Mouse (Mus musculus): ENCODE measurements around the gene Sec1. TPM values are rescaled to one million over a fixed set of nuclear protein-coding genes. Genes with fewer than 3 reads are reported as not detected.

Gene Sec1
- polyA plus RNA-seq, 1 experiment = 0.41 TPM

DNA sequence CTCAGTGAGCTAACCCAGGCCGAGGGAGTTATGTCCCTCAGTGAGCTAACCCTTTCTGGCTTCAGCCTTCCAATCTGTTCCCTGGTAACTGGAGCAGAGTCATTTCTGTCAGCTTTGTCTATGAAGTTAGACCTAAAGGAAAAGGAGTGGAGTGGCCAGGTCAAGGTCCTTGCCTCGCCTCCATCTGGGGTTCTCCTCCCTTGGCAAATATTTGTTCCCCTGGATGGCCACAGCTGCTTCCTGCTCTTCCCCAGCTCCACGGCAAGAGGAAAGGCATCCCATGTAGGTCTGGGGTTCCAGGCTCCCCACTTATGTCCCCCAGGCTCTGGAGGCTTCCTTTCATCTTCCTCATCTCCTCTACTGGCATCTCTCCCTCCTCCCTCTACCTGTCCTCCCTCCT lies 33.4 kb upstream of the Sec1 start:
- TF ChIP-seq POLR2AphosphoS2 (IDR thresholded peaks at IDR 0.05; ENCODE audit: insufficient read length, low read depth) = no peak
- TF ChIP-seq CEBPB (IDR thresholded peaks at IDR 0.05; ENCODE audit: insufficient read depth, poor library complexity, severe bottlenecking) = no peak
- no peak for TF ChIP-seq MAX (IDR thresholded peaks at IDR 0.05; ENCODE audit: low read depth)
- Histone ChIP-seq H3K4me3 (no peak overlapping the region), H3K4me2 (ENCODE audit: low read depth) (no peak overlapping the region), H3K79me2 (ENCODE audit: control insufficient read depth, insufficient read depth) (no peaks in the 10 kb centered on the region), H3K36me3 (ENCODE audit: control insufficient read depth, insufficient read depth) (no peaks in the 10 kb centered on the region), H3ac (ENCODE audit: control insufficient read depth, insufficient read length) (no peak overlapping the region), H3K27me3 (ENCODE audit: control insufficient read depth, insufficient read depth, insufficient read length) (no peaks in the 10 kb centered on the region)

DNA sequence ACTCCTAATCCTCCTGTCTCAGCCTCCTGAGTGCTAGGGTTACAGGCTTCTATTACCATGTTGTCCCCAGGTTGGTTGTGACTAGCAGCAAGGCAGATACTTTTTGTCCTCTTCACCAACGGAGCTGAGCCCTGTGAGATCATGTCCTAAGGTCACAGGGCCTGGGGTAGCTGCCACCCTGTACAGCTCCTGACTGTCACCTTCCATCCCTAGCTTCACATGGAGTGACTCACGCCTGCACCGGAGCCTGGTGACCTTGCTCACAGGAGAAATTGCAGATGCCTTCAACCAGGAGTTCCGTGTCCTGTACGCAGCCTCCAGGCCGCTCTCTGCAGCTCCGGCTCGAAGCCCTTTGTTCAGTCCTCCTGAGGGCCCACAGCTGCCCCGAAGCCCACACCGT lies 32.2 kb upstream of the Sec1 start:
- Histone ChIP-seq H3K4me2 (ENCODE audit: low read depth) (no peak overlapping the region), H3K36me3 (ENCODE audit: control insufficient read depth, insufficient read depth) (no peaks in the 10 kb centered on the region), H3K4me3 (no peak overlapping the region), H3ac (ENCODE audit: control insufficient read depth, insufficient read length) (no peak overlapping the region), H3K27me3 (ENCODE audit: control insufficient read depth, insufficient read depth, insufficient read length) (no peaks in the 10 kb centered on the region), H3K79me2 (ENCODE audit: control insufficient read depth, insufficient read depth) (no peaks in the 10 kb centered on the region)
- TF ChIP-seq E2F4 (IDR thresholded peaks at IDR 0.05; ENCODE audit: insufficient read depth) (no peak), MAX (IDR thresholded peaks at IDR 0.05; ENCODE audit: low read depth) (no peak), MYOG (IDR thresholded peaks at IDR 0.05; ENCODE audit: control insufficient read depth in 1 of 3, insufficient read depth in 1 of 3, insufficient read length in 2 of 3, low read depth in 2 of 3) (no peak), TCF12 (IDR thresholded peaks at IDR 0.05; ENCODE audit: insufficient read depth, poor library complexity, severe bottlenecking) (no peak), POLR2A (IDR thresholded peaks at IDR 0.05; ENCODE audit: insufficient read length, low read depth) (no peak)

DNA sequence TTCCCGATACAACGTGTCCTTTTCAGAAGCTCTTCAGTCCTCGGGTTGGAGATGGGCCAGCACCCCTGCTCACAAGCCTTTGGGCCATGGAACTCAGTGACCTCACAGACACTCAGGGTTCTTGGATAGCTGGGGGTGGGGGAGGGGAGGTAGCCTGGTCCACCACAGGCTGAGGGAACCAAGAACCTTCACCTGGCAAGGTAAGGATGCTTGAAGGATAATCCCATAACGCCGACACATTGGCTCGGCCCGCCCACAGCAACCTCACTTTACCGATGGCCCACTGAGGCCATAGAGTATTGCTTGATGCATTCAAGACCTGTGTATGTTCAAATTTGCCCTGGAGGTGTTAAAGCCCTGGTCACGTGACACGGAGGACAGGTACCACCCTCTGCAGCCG lies 31.5 kb upstream of the Sec1 start, which contains the start of gene Spaca4:
TSS of gene Spaca4 (minus strand) at position 101 of the 400 bp plus-strand sequence.
- TF ChIP-seq POLR2A (IDR thresholded peaks at IDR 0.05; ENCODE audit: insufficient read length, low read depth) = no peak
- TF ChIP-seq POLR2AphosphoS2 (IDR thresholded peaks at IDR 0.05; ENCODE audit: insufficient read length, low read depth) = no peak
- no peak for TF ChIP-seq REST (IDR thresholded peaks at IDR 0.05; ENCODE audit: insufficient read depth, insufficient read length)
- TF ChIP-seq TCF3 (IDR thresholded peaks at IDR 0.05; ENCODE audit: insufficient read length, low read depth) = no peak
- TF ChIP-seq E2F4 (IDR thresholded peaks at IDR 0.05; ENCODE audit: insufficient read depth) = no peak
- TF ChIP-seq MAX (IDR thresholded peaks at IDR 0.05; ENCODE audit: low read depth) = no peak
- no peak for TF ChIP-seq TCF12 (IDR thresholded peaks at IDR 0.05; ENCODE audit: insufficient read depth, poor library complexity, severe bottlenecking)
- TF ChIP-seq CEBPB (IDR thresholded peaks at IDR 0.05; ENCODE audit: insufficient read depth, poor library complexity, severe bottlenecking) = no peak
- TF ChIP-seq USF1 (IDR thresholded peaks at IDR 0.05; ENCODE audit: low read depth) = no peak
- TF ChIP-seq SRF (IDR thresholded peaks at IDR 0.05; ENCODE audit: control insufficient read depth, insufficient read length, low read depth) = no peak
- Histone ChIP-seq H3K36me3 (ENCODE audit: control insufficient read depth, insufficient read depth) (no peaks in the 10 kb centered on the region), H3ac (ENCODE audit: control insufficient read depth, insufficient read length) (no peak within 1 kb of the TSS), H3K27me3 (ENCODE audit: control insufficient read depth, insufficient read depth, insufficient read length) (no peaks in the 10 kb centered on the region), H3K4me2 (ENCODE audit: low read depth) (no peak within 1 kb of the TSS), H3K79me2 (ENCODE audit: control insufficient read depth, insufficient read depth) (no peaks in the 10 kb centered on the region), H3K4me3 (no peak within 1 kb of the TSS)

DNA sequence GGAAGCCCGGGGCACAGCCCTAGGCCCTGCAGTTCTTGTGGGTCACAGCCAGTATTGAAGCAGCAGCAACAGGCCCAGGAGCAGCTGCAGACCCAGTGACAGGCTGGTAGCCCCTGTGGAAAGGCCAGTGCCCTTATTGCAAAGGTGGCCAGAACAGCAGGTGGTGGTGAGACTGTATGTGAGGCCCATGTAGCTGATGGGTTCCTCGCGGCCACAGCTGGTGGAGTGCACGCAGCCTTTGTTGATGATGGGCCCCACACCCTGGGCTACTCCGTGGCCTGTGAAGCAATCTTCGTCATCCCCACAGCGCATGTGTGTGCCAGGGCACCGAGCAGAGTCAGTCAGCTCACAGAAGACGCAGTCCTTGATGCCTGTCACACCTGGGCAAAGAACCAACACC lies 30.9 kb upstream of the Sec1 start:
- no peak overlapping the region for H3K4me3 ChIP-seq
- H3K27me3 ChIP-seq (ENCODE audit: control insufficient read depth, insufficient read depth, insufficient read length) = no peaks in the 10 kb centered on the region
- H3K36me3 ChIP-seq (ENCODE audit: control insufficient read depth, insufficient read depth) = no peaks in the 10 kb centered on the region
- H3K79me2 ChIP-seq (ENCODE audit: control insufficient read depth, insufficient read depth) = no peaks in the 10 kb centered on the region
- no peak overlapping the region for H3K4me2 ChIP-seq (ENCODE audit: low read depth)
- TF ChIP-seq TCF3 (IDR thresholded peaks at IDR 0.05; ENCODE audit: insufficient read length, low read depth) = no peak
- TF ChIP-seq POLR2AphosphoS2 (IDR thresholded peaks at IDR 0.05; ENCODE audit: insufficient read length, low read depth) = no peak
- no peak overlapping the region for H3ac ChIP-seq (ENCODE audit: control insufficient read depth, insufficient read length)

DNA sequence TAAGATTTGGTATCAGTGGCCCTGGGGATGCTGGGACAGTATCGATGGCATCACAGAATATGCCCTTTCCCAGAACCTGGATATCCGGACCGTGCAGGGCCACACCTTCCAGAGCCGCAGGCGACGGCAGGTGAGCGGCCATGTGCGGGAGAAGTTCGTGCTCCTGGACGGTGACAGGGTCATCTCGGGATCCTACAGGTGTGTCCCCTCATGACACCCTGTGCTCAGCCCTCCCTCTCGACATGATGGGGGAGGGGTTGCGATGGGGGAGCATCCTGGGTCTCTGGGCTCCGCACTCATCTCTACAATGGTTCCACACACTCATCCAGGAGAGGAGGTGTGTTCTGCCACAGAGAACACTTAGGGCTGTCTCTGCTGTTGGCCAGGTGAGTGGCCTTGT lies 29.6 kb upstream of the Sec1 start:
- TF ChIP-seq E2F4 (IDR thresholded peaks at IDR 0.05; ENCODE audit: insufficient read depth) = no peak
- TF ChIP-seq REST (IDR thresholded peaks at IDR 0.05; ENCODE audit: insufficient read depth, insufficient read length) = no peak
- TF ChIP-seq USF1 (IDR thresholded peaks at IDR 0.05; ENCODE audit: low read depth) = no peak
- no peak for TF ChIP-seq POLR2A (IDR thresholded peaks at IDR 0.05; ENCODE audit: insufficient read length, low read depth)
- no peak for TF ChIP-seq TCF3 (IDR thresholded peaks at IDR 0.05; ENCODE audit: insufficient read length, low read depth)
- TF ChIP-seq TCF12 (IDR thresholded peaks at IDR 0.05; ENCODE audit: insufficient read depth, poor library complexity, severe bottlenecking) = no peak
- TF ChIP-seq SRF (IDR thresholded peaks at IDR 0.05; ENCODE audit: control insufficient read depth, insufficient read length, low read depth) = no peak
- no peak for TF ChIP-seq MAX (IDR thresholded peaks at IDR 0.05; ENCODE audit: low read depth)
- no peak for TF ChIP-seq MYOD1 (IDR thresholded peaks at IDR 0.05; ENCODE audit: control insufficient read depth in 1 of 3, insufficient read length in 2 of 3, low read depth in 2 of 3)
- no peak for TF ChIP-seq CEBPB (IDR thresholded peaks at IDR 0.05; ENCODE audit: insufficient read depth, poor library complexity, severe bottlenecking)
- no peak for TF ChIP-seq MYOG (IDR thresholded peaks at IDR 0.05; ENCODE audit: control insufficient read depth in 1 of 3, insufficient read depth in 1 of 3, insufficient read length in 2 of 3, low read depth in 2 of 3)
- TF ChIP-seq POLR2AphosphoS2 (IDR thresholded peaks at IDR 0.05; ENCODE audit: insufficient read length, low read depth) = no peak
- Histone ChIP-seq H3ac (ENCODE audit: control insufficient read depth, insufficient read length) (no peak overlapping the region), H3K27me3 (ENCODE audit: control insufficient read depth, insufficient read depth, insufficient read length) (no peaks in the 10 kb centered on the region), H3K36me3 (ENCODE audit: control insufficient read depth, insufficient read depth) (no peaks in the 10 kb centered on the region), H3K4me3 (no peak overlapping the region), H3K4me2 (ENCODE audit: low read depth) (no peak overlapping the region), H3K79me2 (ENCODE audit: control insufficient read depth, insufficient read depth) (peaks cover 7% of the 10 kb centered on the region)

Measured in myocyte (in vitro differentiated cells).